In genomic region chr4:136602568-136602967, GRCm38 (mm10) we compare ENCODE assay signal across 8 mouse cellular contexts. TPM values are rescaled to one million over a fixed set of nuclear protein-coding genes. Genes with fewer than 3 reads are reported as not detected.
A peak's percentile ranks its signal among the peaks of the same experiment; 100 is the strongest.
DNase-seq lines count a peak whose midpoint lies in the region; ATAC-seq and TF ChIP-seq lines count a peak whose summit lies in the region.

TSS of gene Kdm1a (minus strand) at chr4:136602723.

- H3K4me3 ChIP-seq in gastrocnemius, adult 2 months: peak within 1 kb of the TSS; percentile 99
- peak within 1 kb of the TSS; percentile 92 for H3K4me3 ChIP-seq in hindbrain, postnatal 0 days (ENCODE audit: low read length)
- H3K4me3 ChIP-seq in left cerebral cortex, adult 2 months: peak within 1 kb of the TSS; percentile 97

- no peaks in the 10 kb centered on the region for H3K27me3 ChIP-seq in hindbrain, postnatal 0 days (ENCODE audit: insufficient read depth, low read length)

- ATAC-seq in common myeloid progenitor, adult 5-6 weeks (replicated peaks; ENCODE audit: low read depth, poor library complexity, severe bottlenecking): peak; percentile 96
- ATAC-seq in hindbrain, postnatal 0 days: peak; percentile 90
- ATAC-seq in megakaryocyte, adult 5-6 weeks (ENCODE audit: poor library complexity, severe bottlenecking): peak; percentile 99

- peaks cover 3% of the 10 kb centered on the region; the same call in 1 of the 2 replicates for H3K4me1 ChIP-seq in hindbrain, postnatal 0 days (ENCODE audit: insufficient read depth, low read length)

- H3K4me2 ChIP-seq in hindbrain, postnatal 0 days (ENCODE audit: low read depth, low read length): peak within 1 kb of the TSS; percentile 59

- under 1% methylated on average over 42 of the region's 45 CpGs for WGBS in hindbrain, postnatal 0 days

- H3K36me3 ChIP-seq in hindbrain, postnatal 0 days (ENCODE audit: insufficient read depth, low read length): no peaks in the 10 kb centered on the region

- intact Hi-C loops in gastrocnemius, adult 2 months (cut with DNase I): loop anchor here (5.0 kb wide), 1 partner anchor 145 kb away; no protein-coding TSS in a partner anchor
- intact Hi-C loops in left cerebral cortex, adult 2 months (cut with DNase I): loop anchor here (2.0 to 5.0 kb wide), 4 partner anchors 75 to 550 kb away; partner anchors contain the start of gene Rpl11

- peak within 1 kb of the TSS; percentile 99 for H3K9ac ChIP-seq in hindbrain, postnatal 0 days (replicated peaks; ENCODE audit: low read length)

- peak; percentile 98 for DNase-seq in ZHBTc4 (ENCODE audit: low read depth, low spot score)
- peak; percentile 97 for DNase-seq in gastrocnemius, adult 2 months
- peak; percentile 98 for DNase-seq in hindbrain, postnatal 0 days (ENCODE audit: low spot score)
- DNase-seq in left cerebral cortex, adult 2 months (ENCODE audit: extremely low spot score in 1 of 2, low spot score in 2 of 2): peak; percentile 95 to 96
- DNase-seq in right cerebral cortex, adult 2 months (ENCODE audit: low spot score in 2 of 2): peak; percentile 95 to 96
- DNase-seq in urinary bladder, postnatal 14 days (ENCODE audit: low spot score): peak; percentile 96

- peak within 1 kb of the TSS; percentile 89 for H3K27ac ChIP-seq in gastrocnemius, adult 2 months
- H3K27ac ChIP-seq in hindbrain, postnatal 0 days: peak within 1 kb of the TSS; percentile 96
- peak within 1 kb of the TSS; percentile 86 for H3K27ac ChIP-seq in left cerebral cortex, adult 2 months

- peak; percentile 98 for TF ChIP-seq CTCF in gastrocnemius, adult 2 months (IDR thresholded peaks at IDR 0.05)
- TF ChIP-seq CTCF in hindbrain, postnatal 0 days (IDR thresholded peaks at IDR 0.05; ENCODE audit: low read depth): peak; percentile 97
- peak; percentile 98 for TF ChIP-seq CTCF in left cerebral cortex, adult 2 months (IDR thresholded peaks at IDR 0.05)

- H3K9me3 ChIP-seq in hindbrain, postnatal 0 days (ENCODE audit: low read length): no peaks in the 10 kb centered on the region

RNA-seq across cellular contexts. Expression of gene Kdm1a, which starts in this region (rescaled TPM):
- 91.9 and 106 TPM in 2 replicates for total RNA-seq in common myeloid progenitor, adult 5-6 weeks (2017)
- total RNA-seq in gastrocnemius, adult 2 months (2021): 10 to 100 TPM; 18.2 to 20.0 TPM
- total RNA-seq in hindbrain, postnatal 0 days (2014; rRNA removed): 121 and 123 TPM in 2 replicates
- polyA plus RNA-seq in hindbrain, postnatal 0 days (2015; fragmentation: Nextera tagmentation; extraction: Ambion mirVana): 41.2 and 44.8 TPM in 2 replicates
- total RNA-seq in left cerebral cortex, adult 2 months (2021): 10 to 100 TPM; 86.7 to 91.7 TPM
- total RNA-seq in megakaryocyte, adult 5-6 weeks (2015): 24.1 and 25.8 TPM in 2 replicates
- 36.6 and 48.6 TPM in 2 replicates for total RNA-seq in megakaryocyte, adult 5-6 weeks (2017)

Comparison
In these comparisons a context has a peak if more than half of its experiments do, and no peak if none do; other contexts are left out.
1. Peak in every context shown above with its lines: DNase-seq, ATAC-seq, H3K4me3 ChIP-seq and H3K27ac ChIP-seq.